Mouse (Mus musculus): Measurements from ENCODE around the gene Grid2ip.
"Not testable (repeated sequence)": the region's sequence is repeated elsewhere in the genome, so short reads cannot be mapped to it uniquely, and the experiment has no call there.

Gene Grid2ip

DNA sequence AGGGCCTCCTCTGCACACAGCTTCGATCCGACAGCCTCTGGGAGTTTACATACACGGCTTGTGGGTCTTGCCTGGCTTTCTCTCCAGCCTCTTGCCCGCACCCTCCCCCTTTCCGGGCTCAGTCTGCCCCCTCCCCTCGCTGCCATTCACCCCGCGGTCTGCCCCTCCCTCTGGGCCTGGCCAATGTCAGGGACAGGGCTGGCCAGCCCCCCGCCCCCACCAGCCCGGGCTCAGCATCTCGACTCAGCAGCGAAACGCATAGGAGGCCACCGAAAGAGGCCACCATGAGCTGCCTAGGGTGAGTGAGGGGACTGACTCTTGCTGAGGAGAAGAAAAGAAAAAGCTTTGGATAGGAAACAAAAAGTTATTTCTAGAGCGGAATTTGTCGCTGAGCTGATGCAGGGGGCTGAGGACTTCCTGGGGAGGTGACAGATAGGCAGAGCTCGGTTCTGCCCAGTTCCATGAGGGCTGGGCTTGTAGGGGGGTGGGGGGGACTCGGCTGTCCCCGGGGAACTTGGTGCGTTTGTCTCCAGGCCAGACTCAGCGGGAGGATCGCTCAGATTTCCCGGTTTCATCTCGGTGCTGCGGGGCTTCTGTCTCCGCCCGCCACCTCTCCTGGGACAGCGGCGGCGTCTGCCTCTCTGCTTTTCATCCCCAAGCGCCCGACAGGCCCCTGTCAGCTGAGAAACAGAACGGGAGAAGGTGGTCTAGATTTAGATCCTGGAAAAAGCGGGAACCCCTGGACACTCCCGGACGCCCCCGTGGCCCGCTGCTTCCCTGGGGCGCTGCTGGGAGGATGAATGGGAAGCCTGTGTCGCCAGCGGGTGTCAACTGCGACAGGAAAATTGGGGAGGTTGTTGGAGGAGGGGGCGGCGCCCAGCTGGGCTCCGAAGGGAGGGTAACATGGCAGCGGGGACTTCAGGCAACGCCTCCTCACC is 6.8 kb downstream of the Grid2ip start:
- DNase-seq: peak; percentile 68 to 81

DNA sequence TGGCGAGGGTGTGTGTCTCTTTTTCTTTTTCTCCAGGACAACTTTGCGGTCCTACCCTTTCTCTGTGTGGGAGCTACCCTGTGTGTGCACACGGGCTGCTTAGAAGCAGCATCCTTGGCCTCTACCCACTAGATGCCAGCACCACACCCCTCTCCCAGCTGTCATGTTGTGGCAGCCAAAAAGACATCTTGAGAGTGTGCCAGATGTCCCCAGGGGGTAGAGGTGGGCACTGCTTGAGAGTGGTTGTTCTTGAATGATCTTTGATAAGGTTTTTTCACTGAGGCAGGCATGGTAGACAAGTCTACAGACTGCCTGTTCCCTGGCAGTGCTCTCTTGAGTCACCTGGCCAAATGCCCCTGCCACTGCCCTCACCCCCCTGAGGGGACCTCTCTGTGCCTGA is 10.8 kb downstream of the Grid2ip start:
- DNase-seq: peak; percentile 82 to 86

- peak; percentile 66 to 74 for DNase-seq
Observed at GRCm38 (mm10) chr5:143369611-143370255, 12.6 kb downstream of the Grid2ip start.

DNA sequence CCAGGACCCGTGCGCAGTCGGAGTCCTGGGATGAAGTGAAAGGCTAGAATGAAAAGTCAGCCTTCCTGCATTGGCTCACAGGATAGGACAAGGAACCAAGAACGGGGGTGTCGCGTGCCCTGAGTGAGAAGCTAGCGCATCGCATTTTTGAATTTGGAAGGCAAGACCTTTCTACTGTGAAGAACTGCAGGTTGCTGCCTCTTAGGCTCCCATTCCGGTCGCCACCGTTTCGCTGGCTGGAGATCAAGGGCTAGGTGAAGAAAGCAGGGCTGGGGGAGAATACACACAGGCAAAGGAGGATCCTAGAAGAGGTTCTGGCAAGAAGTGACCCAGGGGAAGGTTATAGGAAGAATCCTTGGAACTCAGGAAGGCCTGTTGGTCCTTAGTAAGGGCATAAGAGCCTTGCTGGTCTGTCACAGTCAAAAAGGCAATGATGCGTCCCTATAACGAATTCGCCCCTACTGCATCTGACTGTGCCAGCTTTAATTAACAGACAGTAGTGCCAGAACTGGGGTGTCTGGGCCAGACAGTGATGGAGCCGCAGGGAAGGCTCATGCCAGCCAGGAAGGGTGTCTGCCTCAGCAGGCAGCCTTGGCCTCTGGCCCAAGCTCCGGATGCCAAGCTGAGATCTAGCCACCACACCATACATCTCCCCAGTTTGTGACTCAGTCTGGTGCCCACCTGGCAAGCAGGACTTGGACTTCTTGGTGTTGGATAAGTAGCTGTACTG is 13.4 kb downstream of the Grid2ip start:
- DNase-seq: peak; percentile 67 to 78

DNA sequence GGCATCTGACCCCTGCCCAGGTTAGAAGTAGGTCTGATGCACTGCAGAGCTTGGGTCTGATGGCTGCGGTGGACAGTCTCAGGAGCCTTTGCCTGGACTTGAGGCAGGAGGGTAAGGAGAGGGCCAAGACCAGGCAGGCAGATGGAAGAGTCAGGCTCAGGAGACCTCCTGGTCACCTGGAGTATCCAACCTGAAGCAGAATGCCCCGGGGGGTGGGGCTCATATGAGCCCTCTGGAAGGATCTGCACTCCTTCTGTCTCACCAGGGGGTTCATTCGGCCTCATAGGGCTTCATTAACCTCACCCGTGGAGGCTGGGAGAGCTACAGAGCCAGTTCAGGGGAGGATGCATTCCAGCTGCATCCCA is 14.0 kb downstream of the Grid2ip start:
- DNase-seq: no peak

DNA sequence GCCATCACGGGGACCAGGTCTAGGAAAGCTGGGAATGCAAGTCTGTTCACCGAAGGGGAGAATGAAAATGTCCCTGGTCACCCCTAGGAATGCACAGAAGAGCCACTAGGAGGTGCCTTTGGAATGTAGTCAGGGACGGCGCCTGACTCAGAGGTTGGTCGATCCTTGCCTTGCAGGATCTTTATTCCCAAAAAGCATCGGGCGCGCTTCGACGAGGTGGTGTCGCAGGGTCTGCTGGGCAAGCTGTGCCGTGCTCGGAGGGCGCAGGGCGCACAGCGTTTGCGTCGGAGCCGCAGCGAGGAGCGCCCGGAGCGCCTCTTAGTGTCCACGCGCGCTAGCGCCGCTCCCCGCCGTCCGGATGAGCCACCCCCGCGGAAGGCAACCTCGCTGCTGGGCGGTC is 15.7 kb downstream of the Grid2ip start:
- peak; percentile 40 to 50 for DNase-seq

- peak; percentile 85 to 91 for DNase-seq
Observed at GRCm38 (mm10) chr5:143375242-143375641, 18.1 kb downstream of the Grid2ip start.

DNA sequence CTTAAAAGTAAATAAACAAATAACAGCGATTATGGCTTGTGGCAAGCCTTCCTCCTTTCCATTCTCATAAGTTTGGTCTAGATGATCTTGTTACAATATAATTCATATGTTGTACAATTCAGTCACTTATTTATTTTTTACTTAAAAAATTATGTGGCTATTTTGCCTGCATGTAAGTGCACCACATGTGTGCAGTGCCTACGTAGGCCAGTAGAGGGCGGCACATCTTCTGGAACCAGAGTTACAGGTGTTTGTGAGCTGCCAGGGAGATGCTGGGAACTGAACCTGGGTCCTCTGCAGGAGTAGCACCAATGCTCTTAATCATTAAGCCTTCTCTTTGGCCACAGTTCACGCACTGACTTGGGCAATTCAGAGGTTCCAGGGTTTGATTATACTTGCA is 19.0 kb downstream of the Grid2ip start:
- DNase-seq: peak in 1 of 2 experiments; percentile 55

DNA sequence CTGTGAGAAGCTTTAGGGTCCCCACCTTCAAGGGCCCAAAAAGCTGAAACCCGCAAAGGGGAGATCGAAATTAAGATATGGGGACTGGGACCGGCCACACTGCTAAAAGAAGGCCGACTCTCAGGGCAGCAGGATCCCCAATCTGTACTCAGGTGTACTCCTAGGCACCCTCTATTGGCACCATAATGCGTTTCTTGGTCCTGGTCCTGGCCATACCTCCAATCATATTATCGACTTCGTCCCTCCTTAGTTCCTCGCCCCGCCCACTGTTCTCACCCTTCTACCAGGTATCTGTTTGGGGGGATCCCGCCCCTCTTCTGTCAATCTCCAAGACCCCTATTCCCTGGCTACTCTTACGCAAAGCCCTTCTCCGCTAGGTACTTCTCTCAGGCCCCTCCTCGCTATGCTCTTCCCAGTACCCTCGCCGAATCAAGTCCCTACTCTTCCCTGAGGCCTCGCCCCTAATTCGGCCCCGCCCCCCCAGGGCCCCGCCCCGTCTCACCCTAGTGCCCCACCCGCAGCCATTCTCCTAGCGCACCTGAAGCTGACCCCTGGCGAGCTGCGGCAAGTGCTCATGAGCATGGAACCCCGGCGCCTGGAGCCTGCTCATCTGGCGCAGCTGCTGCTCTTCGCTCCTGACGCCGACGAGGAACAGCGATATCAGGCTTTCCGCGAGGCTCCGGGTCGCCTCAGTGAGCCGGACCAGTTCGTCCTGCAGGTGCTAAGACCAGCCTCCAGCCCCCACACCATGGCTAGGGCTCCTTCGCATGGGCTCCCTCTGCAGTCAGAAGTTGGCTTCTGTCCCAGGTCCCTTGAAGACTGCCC is 29.9 kb downstream of the Grid2ip start:
- no peak for DNase-seq

GRCm38 (mm10) chr5:143394184-143394583 is 37.0 kb downstream of the Grid2ip start:
- DNase-seq: no peak

- DNase-seq: not testable (repeated sequence)
Observed at GRCm38 (mm10) chr5:143394966-143395365, 37.8 kb downstream of the Grid2ip start.

DNA sequence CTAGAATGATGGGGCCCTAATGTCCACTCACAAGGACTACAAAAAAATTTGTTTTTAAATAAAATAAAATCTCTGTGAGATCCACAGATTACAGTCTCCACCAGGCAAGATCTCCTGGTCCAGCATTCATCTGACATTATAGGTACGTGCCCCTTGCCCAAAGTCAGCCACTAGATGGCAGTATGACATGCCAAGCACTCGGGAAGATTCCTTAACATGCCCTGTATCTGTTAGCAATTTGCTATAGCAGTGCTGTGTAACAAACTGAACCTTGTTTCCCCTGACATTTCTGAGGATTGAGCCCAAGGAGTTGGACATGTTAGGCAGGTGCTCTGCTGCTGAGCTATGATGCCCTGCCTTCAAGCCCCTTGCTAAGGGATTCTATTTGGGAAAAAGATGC is 38.5 kb downstream of the Grid2ip start:
- no peak for DNase-seq

DNA sequence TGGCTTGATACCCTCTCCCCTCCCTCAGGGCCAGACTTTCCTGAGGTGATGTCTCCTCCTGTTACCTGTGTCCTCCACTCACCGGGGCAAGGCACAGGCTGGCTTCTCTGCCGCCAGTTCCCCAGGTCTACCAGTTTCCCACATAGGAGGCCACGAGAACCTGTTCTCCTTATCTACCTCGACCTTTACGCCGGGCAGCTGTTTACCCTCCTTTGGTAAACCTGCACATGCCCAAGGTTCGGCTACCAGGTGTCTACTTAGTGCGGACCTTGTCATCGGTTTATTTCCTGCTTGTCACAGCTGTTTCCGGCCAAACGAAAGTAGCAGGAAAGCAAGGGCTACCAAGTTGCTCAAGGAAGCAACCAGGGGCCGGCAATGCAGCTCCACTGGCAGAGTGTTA is 43.4 kb downstream of the Grid2ip start:
- DNase-seq: no peak

GRCm38 (mm10) chr5:143401556-143401955 is 44.4 kb downstream of the Grid2ip start:
- DNase-seq: no peak

- peak; percentile 94 to 96 for DNase-seq
Observed at GRCm38 (mm10) chr5:143403221-143404147, 46.3 kb downstream of the Grid2ip start, which contains the start of gene Kdelr2. Gene Kdelr2 (plus strand): TSS chr5:143403838.

GRCm38 (mm10) chr5:143404148-143404930 is 47.2 kb downstream of the Grid2ip start:
- no peak for DNase-seq

DNA sequence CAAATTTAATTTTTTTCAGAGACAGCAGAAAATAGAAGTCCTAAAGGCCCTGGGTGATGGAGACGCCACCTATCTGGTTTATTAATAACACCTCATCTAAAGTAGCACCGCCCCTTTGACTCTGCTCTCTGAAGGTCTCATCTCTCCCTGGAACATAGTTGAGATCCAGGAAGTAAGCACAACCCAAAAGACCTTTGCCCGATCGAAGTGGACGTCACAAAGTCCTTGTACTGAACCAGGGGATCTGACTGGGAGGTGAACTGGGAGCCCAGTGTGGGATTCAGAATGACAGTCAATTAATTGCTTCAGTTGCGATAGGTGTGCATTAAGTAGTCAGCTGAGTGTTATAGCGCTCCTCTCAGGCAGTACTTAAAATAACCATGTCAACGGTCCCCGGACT is 48.1 kb downstream of the Grid2ip start:
- DNase-seq: no peak

DNA sequence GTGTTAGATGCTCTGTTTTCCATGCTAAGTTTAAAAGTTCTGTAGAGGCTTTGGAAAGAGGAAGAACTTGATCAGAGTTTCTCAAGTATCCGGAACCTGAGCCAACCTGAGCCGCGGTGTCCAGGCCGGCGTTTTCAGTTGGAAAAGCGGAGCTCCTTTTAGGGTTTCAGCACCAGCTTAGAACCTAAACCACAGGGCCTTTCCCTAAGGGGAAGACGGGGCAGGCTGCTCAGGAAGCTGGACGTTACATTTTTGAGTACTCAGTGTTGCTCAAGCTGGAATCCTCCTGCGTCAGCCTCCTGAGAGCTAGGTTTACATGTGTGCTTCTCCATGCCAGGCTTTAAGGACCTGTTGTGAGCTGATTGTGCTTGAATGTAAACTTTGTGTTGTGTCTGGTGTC is 49.4 kb downstream of the Grid2ip start:
- DNase-seq: no peak

DNA sequence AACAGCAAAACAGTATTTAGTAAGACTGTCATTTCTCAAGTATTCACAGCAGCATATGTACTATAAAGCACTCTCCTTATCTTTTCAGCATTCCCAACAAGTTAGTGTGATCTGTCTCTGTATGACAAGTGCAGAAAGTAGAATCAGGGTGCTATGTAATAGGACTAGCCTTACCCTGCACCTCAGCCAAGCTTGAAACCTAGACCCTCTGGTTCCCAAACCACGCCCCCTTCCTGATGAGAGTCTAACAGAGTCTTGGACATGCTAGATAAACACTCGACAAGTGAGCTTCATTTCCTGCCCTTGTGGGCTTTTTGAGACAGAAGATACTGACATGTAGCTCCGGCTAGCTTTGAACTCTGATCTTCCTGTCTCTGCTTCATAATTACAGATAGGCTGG is 52.1 kb downstream of the Grid2ip start:
- no peak for DNase-seq

- no peak for DNase-seq
Observed at GRCm38 (mm10) chr5:143410841-143411395, 53.8 kb downstream of the Grid2ip start.
